Mouse (Mus musculus): ENCODE data around the gene Jmjd7. TPM values are rescaled to one million over a fixed set of nuclear protein-coding genes. Genes with fewer than 3 reads are reported as not detected.

Jmjd7 gene
- total RNA-seq (2015; ENCODE audit: low replicate concordance) (1.4 TPM in 1 of 2 replicates, not detected in the other), total RNA-seq (2017; ENCODE audit: low replicate concordance) (0.64 TPM in 1 of 2 replicates, not detected in the other)

DNA sequence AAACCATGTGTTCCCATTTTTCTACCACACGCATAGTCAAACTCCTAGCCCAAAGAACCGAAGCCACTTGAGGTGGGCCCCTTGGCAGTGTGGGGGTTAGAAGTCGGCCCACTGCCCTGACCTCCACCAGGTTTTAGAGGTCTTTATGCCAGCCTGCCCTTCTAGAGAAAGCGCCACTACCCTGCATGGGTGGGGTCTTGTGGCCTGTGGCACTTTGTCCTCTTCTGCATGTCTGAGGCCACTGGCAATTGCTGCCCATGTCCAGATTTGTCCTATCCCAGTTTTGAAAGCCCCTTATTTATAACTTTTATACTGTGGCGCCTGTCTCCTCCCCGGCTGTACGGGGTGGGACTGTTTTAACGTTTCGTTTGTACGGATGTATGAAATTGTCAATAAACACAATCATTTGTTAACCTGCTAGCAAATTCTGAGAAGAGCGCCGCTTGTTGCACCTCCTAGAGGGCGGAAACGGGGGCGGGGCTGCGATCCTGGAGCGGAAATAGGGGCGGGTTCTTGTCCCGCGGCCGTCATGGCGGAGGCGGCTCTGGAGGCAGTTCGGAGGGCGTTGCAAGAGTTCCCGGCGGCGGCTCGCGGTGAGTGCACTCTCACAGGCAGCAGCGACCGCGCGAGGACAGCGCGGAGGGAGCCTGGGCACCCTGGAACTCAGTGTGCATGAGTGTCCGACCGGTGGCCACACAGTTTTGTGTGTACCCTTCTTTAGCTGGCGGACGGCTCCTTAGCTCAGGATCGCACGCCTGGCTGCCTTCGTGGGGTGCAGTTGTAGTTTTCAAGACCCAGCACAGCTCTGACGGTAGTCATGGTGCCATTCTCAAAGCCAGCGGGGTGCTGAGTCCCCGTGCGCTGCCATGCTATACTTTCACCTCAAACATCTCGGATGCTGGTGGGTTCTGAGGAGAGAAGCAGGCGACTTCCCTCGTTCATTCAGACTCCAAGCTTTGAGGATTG is at the start of gene Jmjd7, which contains the start of gene Gm28042:
Gene Jmjd7, plus strand, starts transcription at position 500 of the 966 bp plus-strand sequence.
Gene Gm28042, plus strand, starts transcription at position 510 of the 966 bp plus-strand sequence.
- ATAC-seq (replicated peaks; ENCODE audit: low FRiP score, poor library complexity, severe bottlenecking), result peak; percentile 96

DNA sequence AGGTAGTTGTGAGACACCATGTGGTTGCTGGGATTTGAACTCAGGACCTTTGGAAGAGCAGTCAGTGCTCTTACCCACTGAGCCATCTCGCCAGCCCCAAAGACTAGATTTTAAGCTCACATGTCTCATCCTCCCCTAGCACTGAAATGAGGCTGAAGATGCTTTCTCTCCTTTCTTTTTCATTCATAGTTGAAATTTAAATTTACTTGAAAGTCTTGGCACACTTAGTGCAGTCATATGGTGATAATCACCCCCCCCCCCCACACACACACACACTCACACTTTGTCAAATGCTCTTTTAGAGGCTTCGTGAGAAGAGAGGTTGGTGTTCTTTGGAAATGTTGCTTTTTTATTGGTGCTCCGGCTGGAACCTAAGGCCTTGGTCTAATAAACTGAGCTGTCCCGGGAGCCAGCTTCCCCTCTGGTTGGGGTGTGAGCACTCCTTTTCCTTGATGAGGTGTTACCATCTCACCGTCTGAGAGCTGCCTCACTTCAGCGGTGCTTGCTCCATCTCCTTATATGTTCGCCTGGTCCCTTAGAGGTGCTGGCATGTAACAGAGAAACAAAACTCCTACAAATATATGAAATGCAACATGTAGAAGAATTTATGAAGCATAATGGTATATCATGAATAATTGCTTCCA is 46.8 kb upstream of the Jmjd7 start:
- ATAC-seq (replicated peaks; ENCODE audit: low FRiP score, poor library complexity, severe bottlenecking), result no peak

DNA sequence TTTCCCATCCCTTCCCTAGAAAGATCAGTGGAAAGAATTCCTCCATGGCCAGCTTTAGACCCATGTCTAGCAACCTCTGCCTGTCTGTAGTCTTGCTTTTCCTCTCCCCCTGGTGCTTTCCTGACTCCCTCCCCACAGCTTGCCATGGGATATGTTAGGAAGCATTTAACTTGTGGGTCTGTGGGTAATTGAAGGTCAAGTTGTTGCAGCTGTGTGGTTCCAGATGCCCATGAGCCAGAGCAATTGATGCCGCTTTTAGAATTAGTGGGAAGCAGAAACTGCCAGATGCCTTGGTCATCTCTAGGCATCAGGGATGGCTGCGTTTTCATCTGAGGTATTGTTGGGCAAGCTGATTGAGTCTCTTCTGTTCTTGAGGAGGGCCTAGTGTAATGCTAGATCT is 45.7 kb upstream of the Jmjd7 start:
- ATAC-seq (replicated peaks; ENCODE audit: low FRiP score, poor library complexity, severe bottlenecking), result no peak

GRCm38 (mm10) chr2:119985871-119986270 is 41.4 kb upstream of the Jmjd7 start:
- ATAC-seq (replicated peaks; ENCODE audit: low FRiP score, poor library complexity, severe bottlenecking), result no peak

- no peak for ATAC-seq (replicated peaks; ENCODE audit: low FRiP score, poor library complexity, severe bottlenecking)
Measured at GRCm38 (mm10) chr2:119986369-119986768, 40.9 kb upstream of the Jmjd7 start.

- ATAC-seq (replicated peaks; ENCODE audit: low FRiP score, poor library complexity, severe bottlenecking), result no peak
Measured at GRCm38 (mm10) chr2:119987441-119987840, 39.8 kb upstream of the Jmjd7 start.

DNA sequence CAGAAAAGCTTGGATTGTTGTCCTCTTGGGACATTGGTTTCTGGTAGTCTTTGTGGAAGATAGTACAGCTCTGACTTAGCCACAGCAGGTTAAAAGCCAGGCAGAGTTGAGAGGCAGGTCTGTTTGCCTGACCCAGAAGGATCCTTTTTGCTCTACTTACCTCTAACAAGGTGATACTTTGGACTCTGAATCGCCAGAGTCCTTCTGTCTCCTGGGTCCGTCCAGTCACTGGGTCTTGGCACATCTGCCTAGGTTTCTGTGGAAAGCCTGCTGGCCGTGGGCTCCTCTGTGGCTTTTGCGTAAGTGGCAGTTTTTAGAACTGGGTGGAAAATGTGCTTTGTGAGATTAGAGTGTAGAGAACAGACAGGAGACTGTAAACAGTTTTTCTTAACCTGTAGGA is 38.3 kb upstream of the Jmjd7 start:
- no peak for ATAC-seq (replicated peaks; ENCODE audit: low FRiP score, poor library complexity, severe bottlenecking)

GRCm38 (mm10) chr2:119990881-119991280 is 36.4 kb upstream of the Jmjd7 start:
- no peak for ATAC-seq (replicated peaks; ENCODE audit: low FRiP score, poor library complexity, severe bottlenecking)

DNA sequence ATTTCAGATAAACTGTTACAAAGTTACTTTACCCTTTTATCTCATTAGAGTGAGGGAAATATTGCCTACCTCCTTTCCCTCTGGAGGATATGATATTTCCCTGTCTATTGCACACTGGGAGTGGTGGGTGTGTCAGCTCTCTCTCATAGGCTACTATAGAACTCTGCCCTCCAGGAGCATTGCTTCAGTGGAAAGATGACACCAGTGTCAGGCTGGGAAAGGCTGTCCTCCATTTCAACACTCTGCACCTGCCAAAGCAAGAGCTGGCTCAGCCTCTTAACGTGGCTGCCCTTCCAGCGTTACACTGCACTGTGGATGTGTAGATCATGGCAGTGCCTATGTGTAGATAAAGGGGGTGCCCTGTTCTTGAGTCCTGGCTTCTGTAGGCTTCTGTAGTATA is 34.9 kb upstream of the Jmjd7 start:
- no peak for ATAC-seq (replicated peaks; ENCODE audit: low FRiP score, poor library complexity, severe bottlenecking)

DNA sequence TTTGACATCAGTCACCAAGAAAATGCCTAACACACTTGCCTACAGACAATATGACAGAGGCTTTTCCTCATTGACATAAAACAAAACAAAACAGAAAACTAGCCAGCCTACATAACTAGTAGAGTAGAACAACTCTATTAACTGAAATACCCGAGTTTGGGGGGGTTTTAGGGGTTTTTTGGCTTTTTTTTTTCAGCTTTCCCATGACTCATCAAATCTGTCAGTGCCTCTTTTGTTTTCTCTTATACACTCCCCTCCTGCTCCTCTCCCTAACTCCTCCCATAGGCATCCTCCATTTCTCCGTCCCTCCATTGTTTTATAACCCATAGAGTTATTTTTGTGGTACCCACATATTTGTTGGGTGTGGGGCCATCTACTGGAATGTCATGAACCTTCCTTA is 33.8 kb upstream of the Jmjd7 start:
- no peak for ATAC-seq (replicated peaks; ENCODE audit: low FRiP score, poor library complexity, severe bottlenecking)

DNA sequence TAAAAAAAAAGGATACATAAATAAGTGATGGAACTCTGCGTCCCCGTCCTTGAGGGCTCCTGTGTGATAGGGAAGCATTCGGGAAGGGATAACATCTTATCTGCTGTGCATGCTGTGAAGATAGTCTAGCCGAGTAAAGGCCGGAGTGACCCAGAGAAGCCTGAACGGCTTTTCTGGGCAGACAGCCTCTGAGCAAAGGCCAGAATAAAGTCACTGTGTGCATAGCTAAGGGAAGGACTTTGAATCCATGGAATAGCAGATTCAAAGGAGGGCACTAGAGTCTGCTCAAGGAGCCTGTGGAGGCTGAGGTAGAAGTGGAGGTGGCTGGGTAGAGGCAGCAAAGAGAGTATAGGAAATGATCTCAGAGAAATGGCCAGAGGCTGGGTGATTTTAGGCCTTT is 32.4 kb upstream of the Jmjd7 start:
- ATAC-seq (replicated peaks; ENCODE audit: low FRiP score, poor library complexity, severe bottlenecking), result no peak

GRCm38 (mm10) chr2:119995391-119996281 is 31.6 kb upstream of the Jmjd7 start:
- no peak for ATAC-seq (replicated peaks; ENCODE audit: low FRiP score, poor library complexity, severe bottlenecking)

DNA sequence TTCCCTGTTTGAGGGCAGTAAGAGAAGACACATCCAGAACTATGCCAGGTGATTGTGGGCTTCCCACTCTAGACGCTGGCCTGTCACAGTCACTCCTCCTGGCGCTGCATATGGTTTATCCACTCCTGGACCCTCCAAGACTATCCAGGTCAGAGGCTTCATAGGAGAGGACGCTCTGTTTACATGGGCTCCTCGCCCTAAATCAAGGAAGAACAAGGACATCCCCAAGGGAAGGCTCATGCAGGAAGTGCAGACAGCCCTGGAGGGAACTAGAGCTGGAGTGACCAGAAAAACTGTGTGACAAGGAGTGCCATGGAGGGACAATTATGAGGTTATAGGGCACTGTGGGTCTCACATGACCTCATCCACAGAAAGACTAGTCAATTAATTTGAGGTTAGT is 29.9 kb upstream of the Jmjd7 start:
- no peak for ATAC-seq (replicated peaks; ENCODE audit: low FRiP score, poor library complexity, severe bottlenecking)

DNA sequence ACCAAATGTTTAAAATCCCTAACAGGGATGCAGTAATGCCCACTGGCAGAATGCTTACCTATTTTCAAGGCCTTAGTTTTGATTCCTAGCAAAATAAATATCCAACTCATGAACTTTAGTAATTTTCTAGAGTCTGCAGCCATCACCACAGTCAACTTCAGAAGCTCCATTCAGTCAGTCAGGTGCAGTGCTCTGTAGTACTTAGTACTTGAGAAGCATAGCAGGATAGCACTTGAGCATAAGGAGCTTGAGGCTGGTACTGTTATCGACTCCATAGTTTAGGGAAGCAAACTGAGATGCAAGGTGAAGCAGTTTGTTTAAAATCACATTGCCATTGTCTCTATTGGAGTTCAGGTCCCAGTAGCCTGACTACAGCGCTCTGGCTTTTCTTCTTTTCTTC is 27.6 kb upstream of the Jmjd7 start:
- no peak for ATAC-seq (replicated peaks; ENCODE audit: low FRiP score, poor library complexity, severe bottlenecking)

GRCm38 (mm10) chr2:120000882-120001584 is 26.2 kb upstream of the Jmjd7 start:
- no peak for ATAC-seq (replicated peaks; ENCODE audit: low FRiP score, poor library complexity, severe bottlenecking)

DNA sequence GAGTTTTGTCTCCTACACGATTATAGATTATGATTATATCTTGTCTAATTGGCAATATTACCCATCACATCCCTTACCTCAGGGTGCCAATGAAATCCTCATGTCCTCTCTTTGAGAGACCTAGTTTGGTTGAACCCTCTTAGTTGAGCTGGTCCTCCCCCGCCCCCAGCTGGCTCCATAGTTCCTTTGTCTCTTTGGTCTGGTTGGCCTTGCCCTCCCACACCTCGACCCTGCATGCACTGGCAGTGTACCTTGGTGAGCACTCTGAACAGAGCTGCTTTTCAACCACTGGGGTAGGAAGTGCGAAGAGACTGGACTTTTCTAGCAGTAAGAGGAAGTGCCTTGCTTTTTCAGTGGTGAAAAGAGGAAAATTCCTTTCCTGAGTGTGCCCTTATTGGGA is 25.3 kb upstream of the Jmjd7 start:
- ATAC-seq (replicated peaks; ENCODE audit: low FRiP score, poor library complexity, severe bottlenecking), result no peak

- ATAC-seq (replicated peaks; ENCODE audit: low FRiP score, poor library complexity, severe bottlenecking), result no peak
Measured at GRCm38 (mm10) chr2:120003970-120004369, 23.3 kb upstream of the Jmjd7 start.

DNA sequence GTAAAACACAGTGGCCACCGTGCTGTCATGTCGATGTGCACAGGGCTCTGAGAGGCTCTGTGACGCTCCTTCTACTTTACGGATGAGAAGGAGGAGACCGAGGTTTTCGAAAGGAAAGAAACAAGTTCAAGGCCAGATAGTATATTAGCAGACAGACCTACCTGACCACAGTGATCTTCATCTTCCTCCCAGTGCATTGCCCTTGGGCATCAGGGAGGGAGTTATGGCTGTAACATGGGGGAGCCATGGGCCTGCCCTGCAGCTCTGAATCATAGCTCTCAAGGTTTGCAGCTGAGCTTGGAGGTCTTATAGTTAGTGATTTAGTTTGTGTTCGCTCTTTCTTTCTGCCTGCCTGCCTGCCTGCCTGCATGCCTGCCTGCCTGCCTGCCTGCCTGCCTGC is 20.6 kb upstream of the Jmjd7 start:
- no peak for ATAC-seq (replicated peaks; ENCODE audit: low FRiP score, poor library complexity, severe bottlenecking)

DNA sequence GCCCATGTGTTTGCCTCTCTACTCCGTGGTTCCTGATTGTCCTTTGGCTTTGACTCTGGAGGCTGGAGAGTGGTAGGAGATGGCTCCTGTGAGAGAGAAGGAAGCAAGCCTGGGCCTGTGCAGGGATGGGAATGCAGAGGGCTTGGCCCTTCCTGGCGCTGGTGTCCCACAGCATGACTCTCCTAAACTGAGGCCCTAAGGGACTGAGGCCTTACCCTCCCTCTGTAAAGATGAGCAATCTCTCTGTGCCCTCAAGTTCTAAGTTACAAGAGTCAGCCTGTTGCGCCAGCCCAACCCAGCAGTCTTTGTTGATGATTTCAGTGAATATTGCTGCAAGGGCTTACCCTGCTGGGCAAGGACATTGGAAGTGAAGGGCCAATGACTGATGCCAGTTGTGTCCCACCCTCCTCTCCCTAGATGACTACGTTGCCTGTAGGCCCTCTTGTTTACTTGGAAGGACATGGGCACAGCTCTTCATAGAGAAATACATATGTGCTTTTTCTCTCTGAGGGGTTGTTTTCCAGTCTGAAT is 19.5 kb upstream of the Jmjd7 start:
- no peak for ATAC-seq (replicated peaks; ENCODE audit: low FRiP score, poor library complexity, severe bottlenecking)

All from erythroid progenitor cell, adult 5-6 weeks (primary cell).